Mouse (Mus musculus): Measurements from ENCODE around the gene Gigyf1. TPM values are rescaled to one million over a fixed set of nuclear protein-coding genes. Genes with fewer than 3 reads are reported as not detected.

Gigyf1 gene
- polyA plus RNA-seq, 1 experiment from 2014 or later: 19.0 TPM

GRCm38 (mm10) chr5:137530588-137531413 lies 12.5 kb downstream of the Gigyf1 start:
- peak; percentile 60 for ATAC-seq (ENCODE audit: low FRiP score)
- WGBS: under 1% methylated on average over 44 of the region's 46 CpGs
- Histone ChIP-seq H3K4me3 (peak overlapping the region; percentile 77), H3K9ac (peak overlapping the region; percentile 93), H3K4me1 (peaks cover 45% of the 10 kb centered on the region), H3K9me3 (replicated peaks) (no peaks in the 10 kb centered on the region), H3K36me3 (peaks cover 38% of the 10 kb centered on the region), H3K27me3 (no peaks in the 10 kb centered on the region), H3K4me2 (replicated peaks) (peak overlapping the region; percentile 89), H3K27ac (peak overlapping the region; percentile 96)

DNA sequence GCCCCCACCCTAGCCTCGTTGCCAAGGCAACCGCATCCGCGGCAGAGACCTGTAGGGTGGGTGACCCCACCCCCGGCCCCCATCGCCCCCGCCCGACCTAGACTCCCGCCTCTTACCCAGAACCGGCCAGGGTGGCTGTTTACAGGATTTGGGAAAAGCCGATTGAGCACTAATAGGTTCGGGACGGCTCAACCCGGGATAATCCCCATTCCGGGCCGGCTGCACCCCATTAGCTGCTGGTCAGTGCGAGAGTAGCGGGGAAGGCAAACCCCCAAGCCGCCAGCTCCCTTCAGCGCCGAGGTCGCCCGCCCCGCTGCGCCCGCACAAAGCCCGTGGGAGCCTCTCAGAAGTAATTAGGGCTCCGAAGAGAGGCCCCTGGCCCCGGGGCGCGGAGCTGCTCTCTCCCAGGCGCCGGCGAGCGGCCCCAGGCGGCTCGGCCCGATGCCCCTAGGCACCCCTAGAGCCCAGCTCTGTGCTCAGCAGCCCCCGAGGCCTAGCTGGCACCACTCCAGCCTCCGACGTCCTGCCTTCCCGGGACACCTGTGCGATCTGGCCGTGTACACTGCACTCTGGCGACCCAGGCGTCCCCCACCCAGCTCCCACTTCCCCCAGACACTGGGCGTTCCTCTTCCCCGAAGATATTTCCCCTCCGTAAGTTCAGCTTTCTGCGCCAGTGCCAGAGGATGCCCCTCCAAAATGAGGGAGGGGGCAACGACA lies 13.2 kb downstream of the Gigyf1 start:
- peak; percentile 11 for ATAC-seq (ENCODE audit: low FRiP score)
- Histone ChIP-seq H3K4me1 (peaks cover 39% of the 10 kb centered on the region), H3K36me3 (peaks cover 33% of the 10 kb centered on the region), H3K27me3 (no peaks in the 10 kb centered on the region), H3K27ac (peak overlapping the region; percentile 96), H3K4me2 (replicated peaks) (peak overlapping the region; percentile 89), H3K9ac (peak overlapping the region; percentile 93), H3K4me3 (peak overlapping the region; percentile 77), H3K9me3 (replicated peaks) (no peaks in the 10 kb centered on the region)
- WGBS: under 1% methylated on average over 49 of the region's 51 CpGs

DNA sequence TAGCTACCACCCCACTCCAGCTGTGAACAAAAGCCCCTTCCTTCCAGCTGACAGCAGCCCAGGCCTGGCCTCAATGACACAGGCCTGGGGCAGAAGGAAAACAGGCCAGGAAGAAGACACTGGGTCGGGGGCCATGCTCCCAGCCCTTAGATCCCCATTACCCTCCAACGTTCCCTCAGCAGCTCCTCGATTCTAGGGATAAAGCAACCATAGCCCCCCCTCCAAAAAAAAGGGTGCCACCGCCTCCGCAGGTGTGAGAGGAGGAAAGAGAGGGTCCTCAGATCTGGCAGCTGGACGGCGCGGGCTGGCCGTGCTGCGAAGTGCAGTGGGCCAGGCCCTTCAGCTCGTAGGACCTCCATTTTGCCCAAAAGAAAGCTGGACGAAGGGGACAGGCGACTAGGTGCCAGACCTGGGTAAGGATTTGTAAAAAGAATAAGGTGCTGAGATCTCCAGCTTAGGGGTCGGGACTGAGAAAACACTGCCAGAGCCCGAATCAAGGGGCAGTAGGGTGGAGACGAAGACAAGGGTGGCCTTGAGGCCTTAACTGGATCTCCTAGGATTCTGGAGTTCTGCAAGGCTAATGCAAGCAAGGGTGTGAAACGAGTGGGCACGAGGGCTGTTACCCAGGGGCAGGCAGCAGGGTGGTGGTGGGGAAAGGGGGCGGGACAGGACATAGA lies 13.9 kb downstream of the Gigyf1 start:
- no peak; the same call in 1 of the 2 replicates for ATAC-seq (ENCODE audit: low FRiP score)
- Histone ChIP-seq H3K4me3 (peak overlapping the region; percentile 77), H3K9me3 (replicated peaks) (no peaks in the 10 kb centered on the region), H3K4me1 (peaks cover 35% of the 10 kb centered on the region), H3K27ac (peak overlapping the region; percentile 96), H3K27me3 (no peaks in the 10 kb centered on the region), H3K9ac (peak overlapping the region; percentile 93), H3K4me2 (replicated peaks) (peak overlapping the region; percentile 89), H3K36me3 (peaks cover 30% of the 10 kb centered on the region)
- 1% methylated on average over 19 of the region's 19 CpGs for WGBS

DNA sequence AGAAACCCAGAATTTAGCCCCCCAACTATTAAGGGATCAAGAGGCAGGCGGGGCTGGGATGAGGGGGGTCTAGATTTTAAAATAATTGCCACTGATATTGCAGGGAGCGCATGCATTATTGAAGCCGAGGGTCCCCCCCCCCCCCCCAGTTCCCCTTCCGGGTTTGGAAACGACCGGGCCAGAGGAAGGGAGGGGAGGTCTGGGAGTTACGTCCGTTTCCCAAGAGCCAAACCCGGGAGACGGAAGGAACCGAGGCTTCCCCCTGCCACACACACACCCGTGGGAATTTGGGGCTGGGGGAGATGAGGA lies 14.4 kb downstream of the Gigyf1 start:
- under 1% methylated on average over 10 of the region's 12 CpGs for WGBS
- Histone ChIP-seq H3K4me2 (replicated peaks) (peak overlapping the region; percentile 89), H3K9ac (peak overlapping the region; percentile 93), H3K4me1 (peaks cover 30% of the 10 kb centered on the region), H3K4me3 (peak overlapping the region; percentile 77), H3K27ac (peak overlapping the region; percentile 96), H3K36me3 (peaks cover 25% of the 10 kb centered on the region), H3K9me3 (replicated peaks) (no peaks in the 10 kb centered on the region), H3K27me3 (no peaks in the 10 kb centered on the region)
- ATAC-seq (ENCODE audit: low FRiP score): no peak; the same call in 1 of the 2 replicates

- Histone ChIP-seq H3K36me3 (peaks cover 20% of the 10 kb centered on the region), H3K4me3 (peak within 1 kb of the TSS; percentile 77), H3K9ac (peak within 1 kb of the TSS; percentile 93), H3K4me2 (replicated peaks) (peak within 1 kb of the TSS; percentile 89), H3K27me3 (no peaks in the 10 kb centered on the region), H3K9me3 (replicated peaks) (no peaks in the 10 kb centered on the region), H3K4me1 (peaks cover 27% of the 10 kb centered on the region), H3K27ac (peak within 1 kb of the TSS; percentile 96)
- under 1% methylated on average over 39 of the region's 40 CpGs for WGBS
- ATAC-seq (ENCODE audit: low FRiP score): peak; percentile 58
These were observed 14.9 kb downstream of the Gigyf1 start, which contains the start of the genes Epo and Gnb2 for GRCm38 (mm10) chr5:137533117-137533827. Epo (minus strand) TSS chr5:137533242. Gnb2 (minus strand) TSS chr5:137533510.

DNA sequence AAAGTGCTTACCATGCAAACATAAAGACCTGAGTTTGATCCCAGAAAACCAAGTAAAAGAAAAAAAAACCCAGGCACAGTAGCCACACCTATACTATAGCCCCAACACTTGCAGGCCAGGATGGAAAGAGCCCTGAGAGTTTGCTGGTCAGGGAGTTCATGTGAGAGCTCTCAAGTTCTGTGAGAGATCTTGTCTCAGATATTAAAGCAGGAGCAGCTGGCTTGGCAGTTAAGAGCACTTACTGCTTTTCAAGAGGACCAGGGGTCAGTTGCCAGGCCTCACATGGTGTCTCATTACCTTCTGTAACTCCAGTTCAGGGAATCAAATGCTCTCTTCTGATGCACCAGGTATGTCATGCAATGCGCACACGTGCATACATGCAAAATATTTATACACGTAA lies 16.4 kb downstream of the Gigyf1 start:
- no peak overlapping the region for H3K27ac ChIP-seq
- peaks cover 15% of the 10 kb centered on the region for H3K4me1 ChIP-seq
- no peak for ATAC-seq (ENCODE audit: low FRiP score)
- no peaks in the 10 kb centered on the region for H3K9me3 ChIP-seq (replicated peaks)
- H3K27me3 ChIP-seq: no peaks in the 10 kb centered on the region
- peaks cover 5% of the 10 kb centered on the region for H3K36me3 ChIP-seq
- 95% methylated on average over 3 of the region's 3 CpGs for WGBS
- H3K9ac ChIP-seq: no peak overlapping the region
- H3K4me3 ChIP-seq: no peak overlapping the region
- H3K4me2 ChIP-seq (replicated peaks): no peak overlapping the region

DNA sequence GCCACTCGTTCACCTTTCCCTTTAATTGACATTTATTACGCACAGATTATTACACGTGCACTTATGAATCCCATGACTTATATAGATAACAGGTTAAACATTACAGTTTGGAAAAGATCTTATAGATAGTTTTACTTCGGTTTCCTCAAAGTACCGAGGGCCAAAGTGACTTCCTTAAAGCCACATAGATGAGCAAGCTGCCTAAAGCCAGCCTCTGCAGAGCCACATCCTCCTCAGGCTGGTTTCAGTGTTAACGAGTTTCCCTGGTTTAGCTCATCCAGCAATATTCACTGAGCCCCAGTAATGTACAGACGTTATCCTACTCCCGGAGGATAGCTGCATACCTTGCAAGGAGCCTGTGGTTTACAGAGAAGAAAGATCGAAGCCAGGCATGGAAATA lies 17.0 kb downstream of the Gigyf1 start:
- 86% methylated on average over 9 of the region's 9 CpGs for WGBS
- Histone ChIP-seq H3K36me3 (no peaks in the 10 kb centered on the region), H3K9ac (no peak overlapping the region), H3K27ac (no peak overlapping the region), H3K9me3 (replicated peaks) (no peaks in the 10 kb centered on the region), H3K4me3 (no peak overlapping the region), H3K4me1 (peaks cover 9% of the 10 kb centered on the region), H3K27me3 (no peaks in the 10 kb centered on the region), H3K4me2 (replicated peaks) (no peak overlapping the region)
- ATAC-seq (ENCODE audit: low FRiP score): no peak

DNA sequence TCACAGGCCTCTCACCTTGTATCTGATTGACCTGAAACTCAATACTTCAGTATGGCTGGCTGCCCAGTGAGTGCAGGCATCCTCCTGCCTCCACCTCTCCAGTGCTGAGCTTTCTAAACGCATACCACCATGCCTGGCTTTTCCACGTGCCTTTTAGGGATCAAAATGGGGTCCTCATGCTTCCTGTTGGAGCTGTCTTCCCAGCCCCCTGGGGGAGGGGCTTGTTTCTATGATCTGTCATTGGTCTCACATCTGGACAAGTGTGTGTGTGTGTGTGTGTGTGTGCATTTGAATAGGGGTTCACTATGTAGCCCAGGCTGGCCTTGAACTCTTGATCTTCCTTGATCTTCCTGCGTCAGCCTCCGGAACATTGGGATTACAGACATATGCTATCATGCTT lies 19.1 kb downstream of the Gigyf1 start:
- ATAC-seq (ENCODE audit: low FRiP score): no peak
- H3K9ac ChIP-seq: no peak overlapping the region
- H3K27ac ChIP-seq: no peak overlapping the region
- H3K27me3 ChIP-seq: no peaks in the 10 kb centered on the region
- H3K4me1 ChIP-seq: peaks cover 5% of the 10 kb centered on the region; the same call in 1 of the 2 replicates
- 57% methylated on average over 4 of the region's 4 CpGs for WGBS
- H3K4me3 ChIP-seq: no peak overlapping the region
- no peaks in the 10 kb centered on the region for H3K9me3 ChIP-seq (replicated peaks)
- no peak overlapping the region for H3K4me2 ChIP-seq (replicated peaks)
- no peaks in the 10 kb centered on the region for H3K36me3 ChIP-seq

DNA sequence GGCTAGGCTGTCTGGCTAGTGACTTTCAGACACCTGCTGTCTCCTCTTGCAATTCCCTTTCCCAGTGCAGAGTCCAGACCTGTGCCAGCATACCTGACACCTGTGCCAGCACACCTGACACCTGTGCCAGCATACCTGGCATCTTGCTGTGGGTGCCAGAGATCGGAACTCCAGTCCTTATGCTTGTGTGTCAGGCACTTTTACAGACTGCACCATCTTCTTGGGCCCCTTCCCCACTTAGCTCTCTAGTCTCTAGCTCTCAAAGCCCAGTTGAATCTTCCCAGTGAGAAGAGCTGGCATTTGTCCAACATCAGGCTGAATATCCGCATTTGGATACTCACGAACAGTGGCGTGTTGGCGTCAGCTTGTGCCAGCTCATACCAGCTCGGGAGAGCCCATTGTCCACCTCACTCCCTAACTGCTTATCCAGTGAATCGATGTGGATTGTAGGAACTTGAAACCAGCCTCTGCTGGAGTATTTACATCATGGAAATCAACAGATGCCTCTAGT lies 21.0 kb downstream of the Gigyf1 start:
- H3K9me3 ChIP-seq (replicated peaks): no peaks in the 10 kb centered on the region
- H3K4me2 ChIP-seq (replicated peaks): no peak overlapping the region
- WGBS: 73% methylated on average over 7 of the region's 7 CpGs
- H3K27me3 ChIP-seq: no peaks in the 10 kb centered on the region
- no peak for ATAC-seq (ENCODE audit: low FRiP score)
- no peak overlapping the region for H3K27ac ChIP-seq
- 0 out of 2 replicates have a peak, but pooled peaks cover 2% of the 10 kb centered on the region for H3K4me1 ChIP-seq
- H3K4me3 ChIP-seq: no peak overlapping the region
- no peaks in the 10 kb centered on the region for H3K36me3 ChIP-seq
- no peak overlapping the region for H3K9ac ChIP-seq

GRCm38 (mm10) chr5:137540991-137541390 lies 22.6 kb downstream of the Gigyf1 start:
- Histone ChIP-seq H3K9me3 (replicated peaks) (no peaks in the 10 kb centered on the region), H3K4me3 (no peak overlapping the region), H3K36me3 (no peaks in the 10 kb centered on the region), H3K4me2 (replicated peaks) (no peak overlapping the region), H3K9ac (no peak overlapping the region), H3K4me1 (0 out of 2 replicates have a peak, but pooled peaks cover 2% of the 10 kb centered on the region), H3K27me3 (no peaks in the 10 kb centered on the region), H3K27ac (no peak overlapping the region)
- ATAC-seq (ENCODE audit: low FRiP score): no peak
- 76% methylated on average over 6 of the region's 6 CpGs for WGBS

DNA sequence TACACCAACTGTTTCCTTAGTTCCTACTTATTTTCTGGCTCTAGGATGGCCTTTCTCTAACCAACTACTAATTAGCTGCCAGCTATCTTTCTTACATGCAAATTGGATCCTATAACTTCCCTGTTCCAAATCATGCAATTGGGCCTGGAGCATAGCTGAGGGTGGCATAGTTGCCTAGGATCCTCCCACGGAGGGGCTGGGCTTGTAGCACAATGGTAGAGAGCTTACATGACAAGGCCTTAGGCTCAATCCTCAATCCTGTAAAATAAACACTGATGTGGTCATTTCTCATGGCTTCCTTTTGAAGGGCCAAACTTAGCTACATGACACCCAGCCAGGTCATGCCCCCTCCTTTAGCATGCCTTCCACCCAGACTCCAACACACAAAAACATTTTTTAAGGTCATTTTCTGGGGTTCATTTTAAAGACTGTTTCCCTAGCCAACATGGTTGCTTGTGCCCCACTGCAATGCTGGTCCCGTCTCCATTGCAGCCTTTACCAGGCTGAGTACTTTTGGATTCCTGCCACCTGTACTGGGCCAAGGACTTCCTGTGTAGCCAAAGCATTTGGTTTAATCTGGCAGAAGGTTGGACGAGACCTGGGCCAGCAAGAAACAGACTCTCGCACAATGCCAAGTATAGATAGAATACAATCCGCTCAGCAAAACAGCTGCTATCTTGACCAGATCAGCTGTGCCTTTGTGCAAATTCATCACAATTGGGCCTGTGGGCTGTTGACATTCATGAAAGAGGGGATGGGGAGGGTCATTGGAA lies 23.6 kb downstream of the Gigyf1 start:
- no peak overlapping the region for H3K4me3 ChIP-seq
- no peak overlapping the region for H3K9ac ChIP-seq
- no peaks in the 10 kb centered on the region for H3K9me3 ChIP-seq (replicated peaks)
- no peaks in the 10 kb centered on the region for H3K36me3 ChIP-seq
- H3K4me2 ChIP-seq (replicated peaks): no peak overlapping the region
- ATAC-seq (ENCODE audit: low FRiP score): no peak
- H3K27me3 ChIP-seq: no peaks in the 10 kb centered on the region
- 79% methylated on average over 5 of the region's 5 CpGs for WGBS
- H3K4me1 ChIP-seq: 0 out of 2 replicates have a peak, but pooled peaks cover 2% of the 10 kb centered on the region
- no peak overlapping the region for H3K27ac ChIP-seq
